Mouse (Mus musculus) neural tube, embryonic 14.5 days (tissue): ENCODE measurements around the gene Gm2174. TPM values are rescaled to one million over a fixed set of nuclear protein-coding genes. Genes with fewer than 3 reads are reported as not detected.

ENCODE experiments used
- ATAC-seq: fragments of 200-750 bp; cut with Nextera tagmentation; 2 replicates; pipeline ENCODE4 v1.8.0; 2017; ENCODE audit warnings: low read depth, mild to moderate bottlenecking, moderate TSS enrichment, moderate library complexity
- H3K27ac ChIP-seq: fragments of 300-500 bp; sonication (generic); 2 replicates; pipeline ENCODE4 v1.5.1; 2014; ENCODE audit warnings: low read depth, mild to moderate bottlenecking, control low read depth, low read length, moderate library complexity, mixed read lengths
- H3K27me3 ChIP-seq: fragments of 300-500 bp; sonication (generic); 2 replicates; pipeline ENCODE4 v1.6.1; 2014; ENCODE audit warnings: low read length; ENCODE audit not compliant: control insufficient read depth, insufficient read depth
- H3K36me3 ChIP-seq: fragments of 300-500 bp; sonication (generic); 2 replicates; pipeline ENCODE4 v1.6.1; 2014; ENCODE audit warnings: low read length, mixed read lengths; ENCODE audit not compliant: control insufficient read depth, insufficient read depth
- H3K4me1 ChIP-seq: fragments of 300-500 bp; sonication (generic); 2 replicates; pipeline ENCODE4 v1.6.1; 2014; ENCODE audit warnings: low read length; ENCODE audit not compliant: control insufficient read depth, insufficient read depth
- H3K4me2 ChIP-seq: fragments of 300-500 bp; sonication (generic); 2 replicates; pipeline ENCODE4 v1.6.1; 2014; ENCODE audit warnings: mild to moderate bottlenecking, low read depth, low read length, control low read depth
- H3K4me3 ChIP-seq: fragments of 300-500 bp; sonication (generic); 2 replicates; pipeline ENCODE4 v1.5.1; 2014; ENCODE audit warnings: low read depth, low read length, control low read depth, mixed read lengths
- H3K9ac ChIP-seq: fragments of 300-500 bp; sonication (generic); replicated peaks from 2 replicates; pipeline ENCODE4 v1.6.1; 2014; ENCODE audit warnings: low read depth, mild to moderate bottlenecking, control low read depth, low read length, mixed read lengths
- H3K9me3 ChIP-seq: fragments of 300-500 bp; sonication (generic); 2 replicates; pipeline ENCODE4 v1.6.1; 2016; ENCODE audit warnings: low read length; ENCODE audit not compliant: control insufficient read depth
- WGBS: fragments of 180-500 bp; shearing (Covaris S2); extraction: QIAGEN DNeasy Blood & Tissue Kit; methylation state at CpG from one replicate; pipeline ENCODE4 v1.1.7; 2014; 5-methylcytosine and 5-hydroxymethylcytosine counted together
- polyA plus RNA-seq: library from polyadenylated mRNA; unstranded; fragments of >200 nt; fragmentation: Nextera tagmentation; extraction: Ambion mirVana; gene quantifications from 2 replicates; pipeline ENCODE4 v1.2.1, GENCODE M21; 2014

Gm2174 gene
- polyA plus RNA-seq, 1 experiment from 2014 or later, result not detected

DNA sequence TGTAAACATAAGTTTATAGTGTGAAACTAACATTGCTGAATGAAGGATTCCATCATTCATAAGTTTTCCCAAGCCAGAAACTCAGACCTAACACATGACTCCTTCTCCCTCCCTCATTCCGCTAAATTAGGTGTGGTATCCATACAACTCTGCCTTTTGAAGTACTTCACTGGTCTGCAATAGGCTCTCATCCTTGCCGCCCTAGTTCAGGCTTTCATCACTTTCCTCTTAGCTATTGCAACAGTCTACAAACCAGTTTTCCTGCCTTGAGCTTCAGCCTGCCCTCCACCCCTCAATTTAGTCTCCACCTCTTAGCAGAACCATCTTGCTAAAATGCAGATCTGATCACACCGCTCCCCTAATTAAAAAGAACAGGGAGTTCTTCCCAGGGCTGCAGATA lies 29.8 kb downstream of the Gm2174 start:
- Histone ChIP-seq H3K27ac (no peak overlapping the region), H3K36me3 (no peaks in the 10 kb centered on the region), H3K4me2 (no peak overlapping the region), H3K9me3 (no peaks in the 10 kb centered on the region), H3K4me3 (no peak overlapping the region), H3K27me3 (no peaks in the 10 kb centered on the region), H3K9ac (no peak overlapping the region), H3K4me1 (no peaks in the 10 kb centered on the region)
- no peak for ATAC-seq
- 84% methylated on average over 3 of the region's 3 CpGs for WGBS

DNA sequence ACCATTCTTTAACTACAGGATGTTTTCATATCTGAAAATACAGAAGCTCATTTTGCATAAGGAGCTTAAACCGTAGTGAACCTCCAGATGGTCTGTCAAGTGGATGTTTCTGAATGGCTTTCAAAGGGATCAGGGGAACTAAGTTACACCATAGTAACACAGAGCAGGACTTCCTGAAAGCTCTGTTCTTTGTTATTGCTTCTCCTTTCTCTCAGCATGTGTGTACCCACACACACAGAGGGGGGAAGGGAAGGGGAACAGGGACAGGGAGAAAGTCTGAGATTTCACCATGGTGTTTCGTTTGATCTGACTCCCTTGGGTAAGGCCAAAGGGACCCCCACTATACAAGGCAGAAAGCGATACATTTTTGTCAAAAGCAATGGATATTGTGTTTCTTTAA lies 34.1 kb downstream of the Gm2174 start:
- Histone ChIP-seq H3K27ac (no peak overlapping the region), H3K27me3 (no peaks in the 10 kb centered on the region), H3K9ac (no peak overlapping the region), H3K4me1 (no peaks in the 10 kb centered on the region), H3K36me3 (no peaks in the 10 kb centered on the region), H3K9me3 (no peaks in the 10 kb centered on the region), H3K4me3 (no peak overlapping the region), H3K4me2 (no peak overlapping the region)
- ATAC-seq, result no peak
- WGBS, result 66% methylated on average over 3 of the region's 3 CpGs

DNA sequence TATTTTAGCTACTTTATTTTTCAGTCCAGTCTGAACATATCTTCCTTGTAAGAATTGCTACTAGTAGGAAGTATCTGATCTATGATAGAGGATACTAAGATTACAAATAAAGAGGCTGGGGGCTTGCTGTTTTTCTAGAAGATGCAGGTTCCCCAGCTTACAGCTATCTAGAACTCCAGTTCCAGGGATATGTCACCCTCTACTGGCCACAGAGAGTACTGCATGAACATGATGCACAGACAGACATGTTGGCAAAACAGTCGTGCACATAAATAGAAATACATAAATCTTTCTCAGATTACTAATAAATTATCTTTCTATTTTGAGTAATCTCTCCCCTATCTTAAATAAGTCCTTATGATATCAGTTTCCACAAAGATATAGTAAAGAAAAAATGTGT lies 42.0 kb downstream of the Gm2174 start:
- no peaks in the 10 kb centered on the region for H3K27me3 ChIP-seq
- no peak overlapping the region for H3K4me2 ChIP-seq
- WGBS, result 4% methylated on average over 1 of the region's 1 CpGs
- no peaks in the 10 kb centered on the region for H3K9me3 ChIP-seq
- no peak overlapping the region for H3K4me3 ChIP-seq
- H3K27ac ChIP-seq, result no peak overlapping the region
- H3K36me3 ChIP-seq, result no peaks in the 10 kb centered on the region
- H3K9ac ChIP-seq, result no peak overlapping the region
- ATAC-seq, result no peak
- no peaks in the 10 kb centered on the region for H3K4me1 ChIP-seq

DNA sequence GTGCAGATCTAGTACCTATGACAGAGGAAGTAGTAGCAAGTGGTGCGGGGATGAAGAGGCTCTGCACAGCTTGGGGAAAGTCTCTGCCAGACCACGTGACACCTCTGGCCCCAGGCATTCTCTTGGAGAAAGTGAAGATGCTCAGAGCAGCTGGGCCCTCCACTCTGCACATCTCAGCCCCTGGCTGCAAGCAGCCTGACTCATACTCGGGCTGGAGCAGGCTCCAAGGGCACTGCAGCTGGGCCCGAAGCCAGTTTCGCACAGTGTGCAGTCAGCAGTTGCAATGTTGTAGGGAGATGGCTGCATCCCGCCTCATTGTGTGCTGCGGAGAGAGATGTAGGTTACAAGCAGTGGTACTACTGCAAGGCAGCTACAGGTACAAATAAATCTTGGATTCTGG lies 49.5 kb downstream of the Gm2174 start:
- H3K27ac ChIP-seq, result no peak overlapping the region
- 83% methylated on average over 7 of the region's 7 CpGs for WGBS
- no peak for ATAC-seq
- H3K27me3 ChIP-seq, result no peaks in the 10 kb centered on the region
- no peak overlapping the region for H3K9ac ChIP-seq
- H3K4me3 ChIP-seq, result no peak overlapping the region
- no peaks in the 10 kb centered on the region; the same call in 1 of the 2 replicates for H3K36me3 ChIP-seq
- H3K4me2 ChIP-seq, result no peak overlapping the region
- H3K9me3 ChIP-seq, result no peaks in the 10 kb centered on the region
- H3K4me1 ChIP-seq, result no peaks in the 10 kb centered on the region

Other genes starting within 250 kb of the Gm2174 start
- not detected in 2 replicates for gene Gm773, start 235.1 kb upstream of the Gm2174 start, polyA plus RNA-seq
- gene Zfp449, start 101.6 kb upstream of the Gm2174 start, polyA plus RNA-seq, result 6.9 and 8.5 TPM in 2 replicates
- 28.6 and 36.3 TPM in 2 replicates for gene Smim10l2a, start 73.4 kb upstream of the Gm2174 start, polyA plus RNA-seq
- 22.1 and 23.1 TPM in 2 replicates for gene Ints6l, start 6.9 kb downstream of the Gm2174 start, polyA plus RNA-seq
- not detected in 2 replicates for gene Gm10477, start 76.8 kb downstream of the Gm2174 start, polyA plus RNA-seq
- 0.44 TPM in 1 of 2 replicates, not detected in the other for gene Gm648, start 101.6 kb downstream of the Gm2174 start, polyA plus RNA-seq
- 67.7 and 69.1 TPM in 2 replicates for gene Mmgt1, start 150.1 kb downstream of the Gm2174 start, polyA plus RNA-seq
- 42.3 and 55.0 TPM in 2 replicates for gene Slc9a6, start 161.8 kb downstream of the Gm2174 start, polyA plus RNA-seq